Mouse (Mus musculus) thymus, adult 2 months (tissue): ENCODE results near the gene Nfkbie.

Source experiments
- CTCF ChIP-seq: fragments of 200-500 bp; IDR thresholded peaks from 2 replicates; pipeline ENCODE4 v1.5.1; 2012; ENCODE audit warnings: mild to moderate bottlenecking, control low read depth, low read length, moderate library complexity, borderline replicate concordance; ENCODE audit not compliant: control insufficient read depth, poor library complexity, insufficient read depth; ENCODE audit errors: extremely low read depth
- POLR2A ChIP-seq: fragments of 200-500 bp; IDR thresholded peaks from 2 replicates; pipeline ENCODE4 v1.6.1; 2012; ENCODE audit warnings: mild to moderate bottlenecking, low read length, control low read depth, moderate library complexity; ENCODE audit not compliant: control insufficient read depth, poor library complexity, insufficient read depth; ENCODE audit errors: extremely low read depth

DNA sequence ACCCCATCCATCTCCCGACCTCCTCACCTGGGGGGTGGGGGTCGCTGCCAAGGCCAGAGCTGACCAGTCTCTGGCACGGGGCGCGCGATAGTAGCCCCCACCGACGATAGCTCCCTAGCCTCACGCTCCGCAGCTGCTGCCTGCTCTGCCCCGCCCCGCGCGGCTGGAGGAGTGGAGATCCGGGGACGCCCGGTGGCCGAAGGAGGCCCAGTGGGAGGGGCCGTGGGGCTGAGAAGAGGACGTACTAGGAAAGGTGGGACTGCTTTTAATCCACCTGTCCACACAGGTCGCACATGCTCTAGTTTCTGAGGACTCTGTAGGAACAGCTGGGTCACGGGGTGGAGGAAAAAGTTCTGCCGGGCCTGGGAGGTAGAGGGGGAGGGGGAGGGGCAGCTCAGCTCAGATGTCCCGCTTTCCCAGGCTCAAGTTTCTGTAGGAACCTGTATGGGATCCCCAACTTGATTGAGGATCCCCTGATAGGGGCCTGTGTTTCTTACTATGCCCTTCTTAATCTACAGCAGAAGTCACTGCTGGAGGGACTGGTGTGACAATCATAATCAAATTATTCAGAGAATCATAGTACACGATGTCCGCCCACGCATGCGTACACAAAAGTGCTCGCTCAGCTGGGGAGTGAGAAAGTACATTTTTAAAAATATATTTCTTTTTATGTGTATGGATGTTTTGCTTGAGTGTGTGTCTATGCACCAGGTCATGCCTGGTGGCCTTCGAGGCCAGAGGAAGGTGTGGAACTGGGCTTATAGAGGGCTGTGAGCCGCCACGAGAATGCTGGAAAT, 44.1 kb downstream of the Nfkbie start, which contains the start of gene Slc29a1:
- TF ChIP-seq CTCF = no peak
- TF ChIP-seq POLR2A = no peak
